Mouse (Mus musculus): ENCODE measurements at regions not wholly inside any gene's neighbourhood (a gene's known extent, or its start where the extent isn't known, plus 50 kb on each side); places are given as distances from the start of the nearest gene placed in this dataset.

- TF ChIP-seq CTCF (IDR thresholded peaks at IDR 0.05; ENCODE audit: low read depth) (no peak), EP300 (optimal IDR thresholded peaks at IDR 0.05) (no peak)
- H3K4me1 ChIP-seq (replicated peaks; ENCODE audit: control insufficient read depth, insufficient read depth) = no peaks in the 10 kb centered on the region
- no peak overlapping the region for H3K4me3 ChIP-seq (ENCODE audit: low read depth, low read length)
- 63% methylated on average over 9 of the region's 9 CpGs for WGBS
- no peaks in the 10 kb centered on the region for H3K36me3 ChIP-seq (ENCODE audit: control insufficient read depth, insufficient read depth, low read length)
- no peak for DNase-seq (ENCODE audit: low spot score)
- no peaks in the 10 kb centered on the region for H3K27me3 ChIP-seq (ENCODE audit: control insufficient read depth, insufficient read depth, low read length)
- no peaks in the 10 kb centered on the region for H3K9me3 ChIP-seq (ENCODE audit: control insufficient read depth, low read length)
- ATAC-seq (ENCODE audit: low FRiP score, low TSS enrichment) = no peak
- H3K27ac ChIP-seq (replicated peaks) = no peak overlapping the region
- H3K4me2 ChIP-seq (replicated peaks; ENCODE audit: low read depth) = no peak overlapping the region
- H3K9ac ChIP-seq (ENCODE audit: low read length) = no peak overlapping the region
Measured at GRCm38 (mm10) chr3:132539780-132540658, 89.6 kb upstream of the Gimd1 start.

GRCm38 (mm10) chr3:132551238-132551808, 78.3 kb upstream of the Gimd1 start:
- DNase-seq (ENCODE audit: low spot score) (no peak), ATAC-seq (ENCODE audit: low FRiP score, low TSS enrichment) (no peak)
- 67% methylated on average over 6 of the region's 6 CpGs for WGBS

GRCm38 (mm10) chr3:132565755-132566154, 63.9 kb upstream of the Gimd1 start:
- TF ChIP-seq CTCF (IDR thresholded peaks at IDR 0.05; ENCODE audit: low read depth) (no peak), EP300 (optimal IDR thresholded peaks at IDR 0.05) (no peak)
- Histone ChIP-seq H3K27ac (replicated peaks) (no peak overlapping the region), H3K27me3 (ENCODE audit: control insufficient read depth, insufficient read depth, low read length) (no peaks in the 10 kb centered on the region), H3K36me3 (ENCODE audit: control insufficient read depth, insufficient read depth, low read length) (no peaks in the 10 kb centered on the region), H3K9ac (ENCODE audit: low read length) (no peak overlapping the region), H3K4me3 (ENCODE audit: low read depth, low read length) (no peak overlapping the region), H3K4me2 (replicated peaks; ENCODE audit: low read depth) (no peak overlapping the region), H3K4me1 (replicated peaks; ENCODE audit: control insufficient read depth, insufficient read depth) (no peaks in the 10 kb centered on the region), H3K9me3 (ENCODE audit: control insufficient read depth, low read length) (no peaks in the 10 kb centered on the region)
- 94% methylated on average over 2 of the region's 2 CpGs for WGBS
- ATAC-seq (ENCODE audit: low FRiP score, low TSS enrichment) (no peak), DNase-seq (ENCODE audit: low spot score) (no peak)

More at GRCm38 (mm10) chr3:132551238-132551808, 78.3 kb upstream of the Gimd1 start:
- no peaks in the 10 kb centered on the region for H3K36me3 ChIP-seq (ENCODE audit: control insufficient read depth, insufficient read depth, low read length)
- no peak overlapping the region for H3K4me3 ChIP-seq (ENCODE audit: low read depth, low read length)
- no peak overlapping the region for H3K27ac ChIP-seq (replicated peaks)
- no peak overlapping the region for H3K4me2 ChIP-seq (replicated peaks; ENCODE audit: low read depth)
- no peaks in the 10 kb centered on the region for H3K4me1 ChIP-seq (replicated peaks; ENCODE audit: control insufficient read depth, insufficient read depth)
- TF ChIP-seq CTCF (IDR thresholded peaks at IDR 0.05; ENCODE audit: low read depth) (no peak), EP300 (optimal IDR thresholded peaks at IDR 0.05) (no peak)
- H3K9ac ChIP-seq (ENCODE audit: low read length) = no peak overlapping the region
- H3K9me3 ChIP-seq (ENCODE audit: control insufficient read depth, low read length) = no peaks in the 10 kb centered on the region
- H3K27me3 ChIP-seq (ENCODE audit: control insufficient read depth, insufficient read depth, low read length) = no peaks in the 10 kb centered on the region

- no peak for DNase-seq (ENCODE audit: low spot score)
- no peak overlapping the region for H3K27ac ChIP-seq (replicated peaks)
- no peaks in the 10 kb centered on the region for H3K36me3 ChIP-seq (ENCODE audit: control insufficient read depth, insufficient read depth, low read length)
- H3K4me3 ChIP-seq (ENCODE audit: low read depth, low read length) = no peak overlapping the region
- H3K4me1 ChIP-seq (replicated peaks; ENCODE audit: control insufficient read depth, insufficient read depth) = no peaks in the 10 kb centered on the region
- H3K4me2 ChIP-seq (replicated peaks; ENCODE audit: low read depth) = no peak overlapping the region
- no peaks in the 10 kb centered on the region for H3K27me3 ChIP-seq (ENCODE audit: control insufficient read depth, insufficient read depth, low read length)
- no peak overlapping the region for H3K9ac ChIP-seq (ENCODE audit: low read length)
- ATAC-seq (ENCODE audit: low FRiP score, low TSS enrichment) = no peak
- WGBS = 53% methylated on average over 7 of the region's 7 CpGs
- TF ChIP-seq EP300 (optimal IDR thresholded peaks at IDR 0.05) (no peak), CTCF (IDR thresholded peaks at IDR 0.05; ENCODE audit: low read depth) (no peak)
- H3K9me3 ChIP-seq (ENCODE audit: control insufficient read depth, low read length) = no peaks in the 10 kb centered on the region
Measured at GRCm38 (mm10) chr3:132566301-132566700, 63.3 kb upstream of the Gimd1 start.

Data from stomach, postnatal 0 days (tissue).